Mouse (Mus musculus) ES-E14 (cell line): ENCODE data around the gene Clip1.

ENCODE experiments used
- CHD2 ChIP-seq: IDR thresholded peaks from 2 replicates; pipeline ENCODE4 v1.6.1; 2014; ENCODE audit warnings: mild to moderate bottlenecking, low read depth, low read length, inconsistent platforms
- HCFC1 ChIP-seq: IDR thresholded peaks from 2 replicates; pipeline ENCODE4 v1.6.1; 2012; ENCODE audit warnings: low read length, inconsistent platforms, borderline replicate concordance; ENCODE audit not compliant: insufficient read depth
- MAFK ChIP-seq: IDR thresholded peaks from 2 replicates; pipeline ENCODE4 v1.6.1; 2014; ENCODE audit warnings: mild to moderate bottlenecking, low read depth, low read length, inconsistent platforms; ENCODE audit not compliant: insufficient read depth
- ZNF384 ChIP-seq: IDR thresholded peaks from 2 replicates; pipeline ENCODE4 v1.6.1; 2012; ENCODE audit warnings: low read depth, low read length, inconsistent platforms

DNA sequence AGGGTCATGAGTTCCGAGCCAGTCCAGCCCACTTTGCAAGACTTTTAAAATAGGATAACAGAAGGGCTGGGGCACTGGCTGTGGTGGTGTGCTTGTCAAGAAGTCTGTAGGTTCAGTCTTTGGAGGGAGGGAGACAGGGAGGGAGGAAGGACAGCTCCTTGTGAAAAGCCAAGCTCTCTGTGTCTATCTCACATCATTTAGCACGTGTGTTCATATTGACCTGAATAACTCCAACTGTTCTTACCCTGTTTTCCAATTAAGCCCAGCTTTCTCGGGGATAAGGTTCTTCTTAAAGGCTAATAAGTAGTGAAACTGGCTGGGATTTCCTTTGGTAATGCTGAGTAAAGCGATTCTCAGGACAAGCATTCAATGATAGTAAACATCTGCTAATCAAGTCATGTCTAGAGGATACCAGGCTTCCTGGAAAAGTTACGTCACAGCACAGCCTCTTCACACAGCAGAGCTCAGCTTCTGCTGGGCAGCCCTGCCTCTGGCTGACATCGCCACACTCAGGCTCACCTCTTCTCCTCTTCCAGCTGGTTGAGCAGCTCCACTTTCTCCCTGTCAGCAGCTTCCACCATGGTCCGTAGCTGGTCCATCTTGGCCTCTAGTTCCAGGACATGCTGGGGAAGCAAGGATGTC is 43.0 kb downstream of the Clip1 start:
- TF ChIP-seq CHD2 (no peak), ZNF384 (no peak), MAFK (no peak), HCFC1 (no peak)
